Mouse (Mus musculus) mature B cell (primary cell): ENCODE results near the gene Spryd3.

Source experiments
- in situ Hi-C: fragments of 300-500 bp; cut with MboI; formaldehyde crosslinking; loops from 2 replicates; pipeline ENCODE4 v1.14.3; 2019

Spryd3 gene

GRCm38 (mm10) chr15:102114651-102115260 is 21.3 kb downstream of the Spryd3 start:
- in situ Hi-C loops: no loop called here

- in situ Hi-C loops: no loop called here
Observed at GRCm38 (mm10) chr15:102113674-102114073, 22.4 kb downstream of the Spryd3 start.

GRCm38 (mm10) chr15:102112827-102113226 is 23.2 kb downstream of the Spryd3 start:
- in situ Hi-C loops: no loop called here

GRCm38 (mm10) chr15:102112181-102112580 is 23.9 kb downstream of the Spryd3 start:
- in situ Hi-C loops: no loop called here

DNA sequence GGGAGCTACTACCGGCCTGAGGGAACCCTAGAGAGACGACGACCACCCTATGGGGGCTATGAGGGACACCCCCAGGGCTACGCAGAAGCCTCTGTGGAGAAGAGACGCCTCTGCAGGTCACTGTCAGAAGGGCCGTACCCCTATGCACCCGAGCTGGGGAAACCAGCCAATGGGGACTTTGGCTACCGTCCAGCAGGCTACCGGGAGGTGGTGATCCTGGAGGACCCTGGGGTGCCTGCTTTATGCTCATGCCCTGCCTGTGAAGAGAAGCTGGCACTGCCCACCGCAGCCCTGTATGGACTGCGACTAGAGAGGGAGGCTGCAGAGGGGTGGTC is 24.6 kb downstream of the Spryd3 start:
- in situ Hi-C loops: no loop called here

DNA sequence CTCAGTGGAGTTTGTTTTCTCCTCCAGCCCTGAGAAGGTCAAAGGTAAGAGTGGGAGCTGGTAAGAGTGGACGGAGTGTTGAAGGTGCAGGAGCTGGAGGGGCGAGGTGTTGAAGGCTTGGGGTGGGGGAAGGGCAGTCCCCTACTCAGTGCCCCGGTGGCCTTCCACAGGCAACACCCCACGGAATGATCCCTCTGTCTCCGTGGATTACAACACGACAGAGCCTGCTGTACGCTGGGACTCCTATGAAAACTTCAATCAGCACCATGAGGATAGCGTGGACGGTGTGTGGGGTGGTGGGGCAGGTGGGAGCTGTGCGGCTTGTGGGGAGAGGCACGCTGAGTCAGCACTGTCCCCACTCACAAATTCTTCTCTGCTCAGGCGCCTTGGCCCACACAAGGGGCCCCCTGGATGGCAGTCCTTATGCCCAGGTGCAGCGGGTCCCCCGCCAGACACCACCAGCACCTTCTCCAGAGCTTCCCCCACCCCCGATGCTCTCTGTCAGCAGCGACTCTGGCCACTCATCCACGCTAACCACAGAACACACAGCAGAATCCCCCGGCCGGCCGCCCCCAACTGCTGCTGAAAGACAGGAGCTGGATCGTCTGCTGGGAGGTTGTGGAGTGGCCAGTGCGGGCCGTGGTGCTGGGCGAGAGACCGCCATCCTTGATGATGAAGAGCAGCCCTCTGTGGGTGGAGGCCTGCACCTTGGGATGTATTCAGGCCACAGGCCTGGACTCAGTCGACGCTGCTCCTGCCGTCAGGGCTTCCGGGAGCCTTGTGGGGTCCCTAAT is 25.1 kb downstream of the Spryd3 start:
- in situ Hi-C loops: no loop called here

- in situ Hi-C loops: no loop called here
Observed at GRCm38 (mm10) chr15:102110271-102110670, 25.8 kb downstream of the Spryd3 start.

- in situ Hi-C loops: no loop called here
Observed at GRCm38 (mm10) chr15:102108651-102109525, 27.1 kb downstream of the Spryd3 start.

DNA sequence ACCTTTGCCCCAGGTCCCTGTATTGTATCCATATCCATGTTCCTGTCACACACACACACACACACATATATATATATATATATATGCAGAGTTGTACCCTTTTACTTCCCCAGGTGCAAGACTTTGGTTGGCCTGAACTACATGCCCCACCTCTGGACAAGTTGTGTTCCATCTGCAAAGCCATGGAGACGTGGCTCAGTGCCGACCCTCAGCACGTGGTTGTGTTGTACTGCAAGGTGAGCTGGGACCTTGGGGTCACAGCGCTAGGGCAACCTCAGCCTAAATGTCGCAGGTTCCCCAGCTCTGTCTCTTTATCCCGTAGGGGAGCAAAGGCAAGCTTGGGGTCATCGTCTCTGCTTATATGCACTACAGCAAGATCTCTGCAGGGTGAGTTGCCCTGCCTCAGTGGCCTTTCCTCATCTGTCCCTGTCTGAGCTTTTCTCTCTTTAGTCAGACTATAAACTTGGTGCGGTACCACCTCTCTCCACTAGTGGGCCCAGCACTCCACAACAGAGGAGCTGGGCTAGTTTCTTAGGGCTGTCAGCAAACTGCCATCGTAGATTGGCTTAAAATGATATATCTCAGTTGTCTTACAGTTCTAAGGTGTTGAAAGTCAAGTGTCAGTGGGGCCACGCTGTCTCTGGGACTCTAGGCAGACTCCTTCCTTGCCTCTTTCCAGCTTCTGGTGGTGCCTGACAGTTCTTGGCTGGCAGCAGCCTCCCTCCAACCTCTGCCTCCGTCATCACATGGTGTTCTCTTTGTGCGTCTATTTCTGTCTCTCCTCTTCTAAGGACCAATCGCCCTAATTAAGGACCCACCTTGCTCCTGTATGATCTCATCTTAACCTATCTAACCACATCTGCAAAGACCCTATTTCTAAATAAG is 28.1 kb downstream of the Spryd3 start:
- in situ Hi-C loops: no loop called here

- in situ Hi-C loops: no loop called here
Observed at GRCm38 (mm10) chr15:102106754-102107456, 29.1 kb downstream of the Spryd3 start.

- in situ Hi-C loops: no loop called here
Observed at GRCm38 (mm10) chr15:102105764-102106730, 30.0 kb downstream of the Spryd3 start.

DNA sequence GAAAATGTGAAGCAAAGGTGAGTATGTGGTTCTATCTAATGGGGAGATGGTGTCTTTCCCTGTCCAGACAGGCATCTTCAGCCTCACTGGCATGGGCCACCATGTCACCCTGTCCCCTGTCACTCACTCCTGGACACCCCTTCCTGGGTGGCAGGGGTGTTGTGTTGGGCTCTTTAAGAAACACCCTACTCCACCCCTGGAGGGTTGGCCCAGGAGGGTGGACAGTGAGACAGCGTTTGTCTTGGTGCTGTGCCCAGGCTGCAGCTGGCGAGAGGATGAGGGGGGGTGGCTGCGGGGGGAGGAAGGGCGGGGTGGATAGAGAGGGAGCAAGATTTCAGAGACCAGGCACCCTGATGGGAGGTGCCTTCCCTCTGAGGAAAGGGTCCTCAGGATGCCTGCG is 30.7 kb downstream of the Spryd3 start:
- in situ Hi-C loops: no loop called here

DNA sequence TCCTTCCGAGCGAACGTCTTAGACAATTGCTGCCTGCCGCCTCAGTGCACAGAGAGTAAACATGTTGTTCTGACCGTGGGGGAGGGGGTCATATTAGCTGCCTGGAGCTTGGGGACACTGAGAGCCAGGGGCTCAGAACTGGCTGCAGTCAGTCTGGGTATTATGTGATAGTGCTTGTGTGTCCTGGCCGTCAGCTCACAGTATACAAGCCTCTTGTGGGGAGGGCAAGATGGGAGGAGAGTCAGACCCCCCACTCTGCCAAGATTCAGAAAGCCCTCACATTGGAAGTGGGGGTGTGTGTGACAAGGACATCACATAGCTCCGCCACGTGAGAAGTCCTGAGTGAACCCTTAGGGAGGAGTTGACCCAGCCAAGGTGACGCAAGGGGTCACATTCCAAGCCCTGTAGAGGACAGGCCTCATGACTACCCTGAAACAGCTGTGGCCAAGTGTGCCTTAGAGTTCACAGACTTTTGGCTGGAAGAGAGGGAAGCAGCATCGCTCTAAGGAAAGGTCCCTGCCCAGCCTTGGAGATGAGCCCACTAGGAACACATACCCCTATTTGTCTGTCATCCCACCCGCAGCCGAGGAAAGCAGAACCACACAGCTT is 32.0 kb downstream of the Spryd3 start:
- in situ Hi-C loops: no loop called here

DNA sequence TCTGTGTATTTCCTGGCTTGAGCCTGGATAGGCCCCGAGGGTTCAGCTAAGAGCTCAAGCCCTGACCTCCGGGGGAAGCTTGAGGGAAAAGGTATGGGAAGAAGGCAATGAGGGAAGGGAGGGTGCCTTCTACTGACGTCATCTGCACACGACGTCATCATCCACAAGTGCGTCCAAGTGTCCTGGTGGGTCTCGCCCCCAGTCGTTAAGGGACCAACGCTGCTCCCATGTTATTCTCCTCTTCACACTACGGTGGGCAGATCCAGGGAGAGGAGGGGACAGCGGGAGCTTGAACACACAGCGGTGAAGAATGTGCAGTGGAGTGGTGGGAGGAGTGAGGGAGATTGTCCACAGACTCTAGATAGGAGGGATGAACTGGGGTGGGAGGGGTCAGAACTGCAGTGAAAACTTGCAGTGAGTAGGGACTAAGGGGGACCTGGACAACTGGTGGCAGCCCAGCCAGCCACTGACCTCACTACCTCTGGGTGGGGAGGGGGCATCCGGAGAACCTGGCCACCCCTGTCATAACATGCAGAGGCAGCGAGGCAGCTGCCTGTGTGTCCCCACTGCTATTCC is 32.6 kb downstream of the Spryd3 start:
- in situ Hi-C loops: no loop called here

GRCm38 (mm10) chr15:102102548-102103121 is 33.4 kb downstream of the Spryd3 start:
- in situ Hi-C loops: no loop called here

DNA sequence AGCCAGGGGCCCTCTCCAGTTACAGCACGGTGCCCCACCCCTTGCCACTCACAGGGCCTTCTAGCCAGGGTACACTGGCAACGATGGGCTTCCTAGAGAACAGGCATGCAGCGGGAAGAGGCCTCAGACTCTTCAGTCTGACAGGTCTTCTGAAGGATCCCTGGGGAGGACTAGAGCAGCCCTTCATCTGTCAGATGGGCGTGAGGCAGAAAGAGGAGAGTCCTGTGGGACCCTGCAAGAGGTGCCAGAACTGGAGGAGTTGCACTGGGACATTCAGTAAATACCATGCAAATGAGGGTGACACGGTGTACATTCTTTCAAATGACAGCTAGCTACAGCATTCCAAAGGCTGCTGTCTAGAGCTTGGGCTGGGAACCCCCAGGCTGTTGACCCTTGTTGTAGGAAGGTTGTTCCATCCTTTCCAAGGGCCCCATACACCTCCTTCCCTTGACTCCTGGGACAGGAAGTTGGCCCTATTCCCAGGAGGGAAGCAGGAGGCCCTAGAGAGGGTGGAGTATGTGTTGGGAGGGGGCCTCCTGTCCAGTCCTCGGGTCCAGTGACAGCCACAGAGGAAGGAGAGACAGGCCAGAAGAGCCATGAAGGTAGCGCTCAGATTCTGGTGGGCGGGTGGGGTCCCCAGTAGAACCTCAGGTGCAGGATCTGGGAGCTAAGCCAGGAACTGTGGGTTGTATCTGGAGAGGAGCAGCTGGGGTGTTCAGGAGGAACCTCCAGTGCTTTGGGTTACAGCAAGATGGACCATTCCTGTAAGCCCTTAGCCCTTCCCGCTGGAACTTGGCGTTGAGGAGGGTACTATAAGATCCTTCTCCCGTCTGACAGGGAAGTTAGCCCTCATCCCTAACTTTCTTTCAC is 34.1 kb downstream of the Spryd3 start:
- in situ Hi-C loops: no loop called here

DNA sequence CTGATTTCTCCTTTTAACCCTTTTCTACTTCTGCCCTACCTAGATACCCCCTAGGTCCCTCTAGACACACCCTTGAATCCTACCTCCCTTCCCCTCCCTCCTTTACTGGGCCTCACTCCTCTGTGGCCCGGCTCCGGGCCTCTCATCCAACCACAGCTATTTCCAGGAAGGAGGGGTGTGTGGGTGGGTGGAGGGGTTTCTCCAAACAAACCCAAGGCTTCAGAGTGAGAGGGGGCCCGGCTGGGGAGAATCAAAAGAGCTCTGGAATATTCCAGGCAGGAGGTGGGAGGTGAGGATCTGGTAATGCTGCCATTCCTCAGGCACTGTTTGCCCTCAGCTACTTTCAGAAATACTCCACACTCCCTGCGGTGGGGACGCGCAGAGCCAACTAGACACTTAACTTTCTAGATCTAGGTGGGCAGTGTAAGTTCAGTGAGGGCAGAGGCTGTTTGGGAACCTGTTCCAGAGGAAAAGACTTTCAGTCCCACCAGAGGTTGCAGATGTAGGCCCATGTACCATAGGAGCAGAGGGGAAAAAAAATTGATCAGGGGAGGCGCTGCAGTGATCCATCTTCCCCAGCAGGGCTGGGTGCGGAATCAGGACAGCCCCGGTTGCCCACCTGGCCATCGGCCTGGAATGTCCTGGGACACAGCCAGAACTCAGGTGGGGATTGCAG is 34.9 kb downstream of the Spryd3 start:
- in situ Hi-C loops: no loop called here
